Mouse (Mus musculus) adrenal gland, postnatal 36 days (tissue): Measurements from ENCODE around the gene Bmp6. TPM values are rescaled to one million over a fixed set of nuclear protein-coding genes. Genes with fewer than 3 reads are reported as not detected.

Experiments used
- DNase-seq, 2 experiments: peaks; one replicate each; pipeline ENCODE4 v3.0.0; 2021; ENCODE audit warnings: mixed read lengths in 1 of 2
- total RNA-seq, 2 experiments: library from RNA; stranded (reverse); gene quantifications; 2 replicates each; pipeline ENCODE4 v1.2.3; 2021

Bmp6 gene
- total RNA-seq, 2 experiments from 2014 or later, result 6.5 to 9.1 TPM

GRCm38 (mm10) chr13:38513921-38514320 lies 169.0 kb downstream of the Bmp6 start:
- peak; percentile 73 to 84 for DNase-seq

DNA sequence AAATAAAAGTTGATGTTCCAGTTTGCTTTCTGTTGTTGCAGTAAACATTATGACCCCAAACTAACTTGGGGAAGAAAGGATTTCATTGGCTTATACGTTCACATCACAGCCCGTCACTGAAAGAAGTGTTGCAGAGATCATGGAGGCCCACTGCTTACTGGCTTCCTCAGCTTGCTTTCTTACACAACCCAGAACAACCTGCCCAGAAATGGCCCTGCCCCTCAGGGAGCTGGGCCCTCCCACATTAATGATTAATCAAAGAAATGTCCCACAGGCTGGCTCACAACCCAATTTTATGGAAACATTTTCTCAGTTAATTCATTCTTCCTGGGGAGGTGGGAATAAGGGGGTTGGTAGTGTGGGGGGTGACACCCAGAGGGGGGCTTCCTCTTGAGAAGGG lies 170.5 kb downstream of the Bmp6 start:
- DNase-seq, result peak; percentile 29 to 32

DNA sequence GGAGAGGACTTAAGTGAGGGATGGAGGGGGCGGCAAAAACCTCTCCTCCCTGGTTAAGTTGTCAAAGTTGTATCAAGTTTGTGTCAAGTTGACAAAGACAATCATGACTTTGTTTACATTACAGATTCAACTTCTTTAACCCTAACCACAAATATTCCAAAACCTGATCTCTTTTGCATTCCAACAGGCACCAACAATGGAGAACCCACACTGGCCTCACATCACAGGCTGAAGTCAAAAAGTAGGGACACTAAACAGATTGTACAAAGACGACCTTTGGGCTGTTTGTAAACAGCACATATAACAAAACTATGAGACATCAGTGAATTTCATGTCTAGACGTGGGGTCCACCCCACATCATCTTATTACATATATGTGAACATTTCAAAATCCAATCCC lies 170.9 kb downstream of the Bmp6 start:
- no peak for DNase-seq

- no peak for DNase-seq
Observed at GRCm38 (mm10) chr13:38516582-38516981, 171.7 kb downstream of the Bmp6 start.

- peak in 1 of 2 experiments; percentile 27 for DNase-seq
Observed at GRCm38 (mm10) chr13:38520299-38520698, 175.4 kb downstream of the Bmp6 start.

DNA sequence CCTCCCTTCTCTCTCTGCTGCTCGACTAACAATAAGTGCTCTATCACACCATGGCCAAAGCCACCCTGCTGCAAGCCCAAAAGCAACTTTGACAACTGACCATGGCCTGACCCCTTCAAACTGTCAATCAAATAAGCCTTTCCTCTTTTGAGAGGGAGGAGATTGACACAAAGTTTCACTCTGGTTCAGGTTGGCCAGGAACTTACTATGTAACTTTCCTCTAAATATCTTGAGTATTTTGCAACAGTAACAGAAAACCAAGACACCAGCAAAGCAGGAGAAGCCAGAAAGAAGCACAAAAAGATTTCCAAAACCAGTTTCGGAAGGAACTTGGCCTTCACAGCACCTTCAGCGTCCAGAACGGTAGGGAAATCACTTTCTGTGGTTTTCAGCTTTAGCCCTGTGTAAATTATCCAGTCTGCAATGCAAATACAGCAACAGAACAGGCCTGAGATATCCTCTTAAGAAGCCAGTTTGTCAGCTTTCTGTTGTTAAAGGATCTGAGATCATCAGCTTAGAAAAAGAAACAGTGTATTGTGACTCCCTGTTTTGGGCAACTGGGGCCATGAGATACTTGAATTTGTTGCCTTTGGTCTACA lies 177.2 kb downstream of the Bmp6 start:
- no peak for DNase-seq

DNA sequence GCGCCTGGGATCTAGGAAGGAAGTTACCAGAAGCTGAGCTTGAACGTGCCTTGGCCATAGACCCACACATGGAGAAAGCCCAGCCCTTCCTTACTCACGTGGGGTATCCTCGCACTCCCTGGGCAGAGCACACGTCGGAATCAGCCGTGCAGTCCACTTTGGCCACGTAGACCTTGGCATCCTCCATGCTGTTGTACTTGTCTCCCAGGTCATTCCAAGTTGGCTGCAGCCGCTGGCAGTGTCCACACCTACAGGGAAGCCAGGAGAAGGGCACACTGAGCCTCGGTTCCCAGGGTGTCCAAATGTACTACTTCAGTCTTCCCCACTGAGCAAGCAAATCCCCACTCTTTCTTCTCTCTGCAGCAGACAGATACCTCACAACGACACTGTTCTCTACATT lies 178.3 kb downstream of the Bmp6 start:
- peak in 1 of 2 experiments; percentile 44 for DNase-seq

- DNase-seq, result no peak
Observed at GRCm38 (mm10) chr13:38525261-38525660, 180.4 kb downstream of the Bmp6 start.

- no peak for DNase-seq
Observed at GRCm38 (mm10) chr13:38526116-38526515, 181.2 kb downstream of the Bmp6 start.

GRCm38 (mm10) chr13:38527041-38527796 lies 182.3 kb downstream of the Bmp6 start:
- DNase-seq, result no peak

DNA sequence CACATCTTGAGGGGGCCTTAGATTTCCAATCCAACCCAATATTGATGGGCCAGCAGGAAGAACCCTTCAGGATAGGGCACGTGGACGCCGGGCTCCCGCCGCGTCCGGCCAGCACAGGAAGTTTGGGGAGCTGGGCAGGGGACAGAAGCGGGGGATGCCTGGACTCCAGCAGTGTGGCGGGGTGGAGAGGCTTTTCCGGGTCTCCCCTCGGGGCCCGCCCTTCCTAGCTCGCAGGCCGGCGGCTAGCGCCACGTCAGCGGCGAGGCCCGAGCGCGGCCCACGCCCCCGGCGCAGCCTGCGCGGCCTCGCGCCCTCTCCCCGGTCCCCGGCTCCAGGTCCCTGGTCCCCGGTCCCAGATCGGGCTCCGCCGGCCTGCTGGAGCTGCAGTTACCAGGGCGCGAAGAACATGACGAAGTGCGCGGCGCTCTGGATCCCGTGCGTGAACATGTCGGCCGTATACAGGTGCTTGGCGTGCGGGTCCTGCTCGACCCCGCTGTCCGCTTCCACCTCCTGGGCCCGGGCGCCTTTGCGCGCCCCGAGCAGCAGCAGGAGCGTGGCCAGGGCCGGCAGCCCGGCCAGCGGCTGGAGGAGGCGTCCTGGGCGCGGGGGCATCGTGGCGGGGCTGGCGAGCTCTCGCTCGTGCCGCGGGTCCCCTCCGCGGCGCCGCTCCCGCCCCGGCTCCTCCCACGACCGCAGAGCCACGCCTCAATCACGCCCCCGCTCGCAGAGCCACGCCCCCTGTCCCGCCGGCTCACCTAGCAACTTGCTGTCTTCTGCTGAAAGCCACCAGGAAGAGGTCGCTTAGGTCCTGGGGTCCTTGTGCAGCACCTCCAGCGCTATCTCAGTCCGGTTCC lies 183.1 kb downstream of the Bmp6 start:
- DNase-seq, result peak; percentile 93 to 95

- DNase-seq, result peak in 1 of 2 experiments; percentile 43
Observed at GRCm38 (mm10) chr13:38528687-38529294, 183.9 kb downstream of the Bmp6 start, which contains the start of gene Txndc5. TSS of gene Txndc5 (minus strand) at chr13:38528824.

- DNase-seq, result peak; percentile 25 to 45
Observed at GRCm38 (mm10) chr13:38529576-38529975, 184.7 kb downstream of the Bmp6 start.

DNA sequence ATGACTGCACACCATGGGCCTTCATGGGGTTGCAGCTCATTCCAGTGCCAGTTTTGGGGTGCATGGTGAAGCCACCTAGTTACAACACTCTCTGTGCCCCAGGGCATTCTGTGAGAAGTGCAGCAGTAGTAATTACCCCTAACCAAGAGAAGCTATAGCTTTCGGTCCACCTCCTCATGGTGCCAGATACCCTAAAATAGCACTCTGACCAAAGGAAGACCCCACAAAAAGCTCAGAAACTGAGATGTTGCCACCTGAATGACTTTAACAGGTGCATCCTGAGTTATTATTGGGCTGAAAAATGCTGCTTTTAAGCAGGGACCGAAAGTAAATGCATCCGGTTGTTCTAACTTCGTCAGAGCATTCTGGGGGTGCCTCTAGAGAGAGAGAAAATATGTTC lies 186.6 kb downstream of the Bmp6 start:
- DNase-seq, result no peak

DNA sequence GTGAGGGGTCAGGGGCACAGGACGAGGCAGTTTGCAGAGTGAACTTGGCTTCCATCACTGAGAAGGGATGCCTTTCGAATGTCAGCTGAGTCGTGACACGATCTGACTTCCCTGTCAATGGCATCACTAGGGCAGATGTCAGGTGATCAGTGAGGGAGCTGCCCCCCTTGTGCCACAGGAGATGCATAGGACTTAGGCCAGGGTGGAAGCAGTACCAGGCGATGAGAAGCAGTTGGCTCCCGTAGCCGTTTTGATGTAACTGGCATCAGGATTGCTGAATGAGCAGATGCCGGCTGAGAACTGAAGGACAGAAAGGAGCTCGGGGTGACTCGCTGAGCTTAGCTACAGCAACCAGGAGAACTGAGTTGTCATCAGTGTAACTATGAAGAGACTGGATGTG lies 188.6 kb downstream of the Bmp6 start:
- DNase-seq, result no peak

GRCm38 (mm10) chr13:38534016-38534415 lies 189.1 kb downstream of the Bmp6 start:
- no peak for DNase-seq

GRCm38 (mm10) chr13:38534731-38535130 lies 189.8 kb downstream of the Bmp6 start:
- DNase-seq, result no peak

- no peak for DNase-seq
Observed at GRCm38 (mm10) chr13:38537521-38537920, 192.6 kb downstream of the Bmp6 start.

DNA sequence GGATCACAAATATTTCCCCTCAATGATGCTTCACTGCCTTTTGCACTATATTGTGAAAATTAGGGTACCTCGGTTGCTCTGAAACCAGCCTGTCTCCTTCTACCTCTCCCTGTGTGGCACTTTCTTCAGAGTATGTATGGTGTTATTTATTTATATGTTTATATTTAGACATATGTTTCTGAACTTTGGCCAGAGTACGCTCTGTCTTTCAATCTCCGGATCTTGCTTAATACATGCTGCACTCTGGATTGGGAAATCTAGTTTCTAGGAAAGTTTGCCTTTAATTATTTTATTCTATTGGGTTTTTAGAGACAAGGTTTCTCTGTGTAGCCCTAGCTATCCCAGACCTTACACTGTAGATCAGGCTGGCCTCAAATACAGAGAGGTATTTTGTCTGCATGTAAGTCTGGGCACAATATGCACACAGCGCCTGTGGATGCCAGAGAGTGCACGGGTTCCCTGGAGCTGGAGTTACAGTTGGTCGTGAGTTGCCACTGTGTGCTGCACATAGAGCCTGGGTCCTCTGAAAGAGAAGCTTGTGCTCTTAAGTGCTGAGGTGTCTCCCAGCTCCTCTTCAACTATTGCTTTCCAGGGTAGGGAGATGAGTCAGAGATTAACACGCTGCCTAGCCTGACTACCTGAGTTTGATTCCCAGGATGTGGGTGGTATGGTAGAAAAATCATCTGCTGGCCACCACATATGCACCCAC lies 194.4 kb downstream of the Bmp6 start:
- DNase-seq, result no peak

- DNase-seq, result no peak
Observed at GRCm38 (mm10) chr13:38543455-38544125, 198.7 kb downstream of the Bmp6 start.
